Mouse (Mus musculus) neural tube, embryonic 11.5 days (tissue): ENCODE results near the gene Slc5a11. TPM values are rescaled to one million over a fixed set of nuclear protein-coding genes. Genes with fewer than 3 reads are reported as not detected.

Experiments used
- ATAC-seq: fragments of 200-750 bp; cut with Nextera tagmentation; 2 replicates; pipeline ENCODE4 v1.8.0; 2017; ENCODE audit warnings: moderate number of reproducible peaks, mild to moderate bottlenecking, moderate TSS enrichment, moderate library complexity; ENCODE audit not compliant: insufficient read depth, low FRiP score, low TSS enrichment
- DNase-seq: peaks from one replicate; pipeline ENCODE4 v3.0.0-alpha.2; 2015; ENCODE audit warnings: low spot score
- H3K27ac ChIP-seq: fragments of 300-500 bp; sonication (generic); 2 replicates; pipeline ENCODE4 v1.5.1; 2014; ENCODE audit warnings: low read depth, mild to moderate bottlenecking, low read length
- H3K27me3 ChIP-seq: fragments of 300-500 bp; sonication (generic); 2 replicates; pipeline ENCODE4 v1.6.1; 2014; ENCODE audit warnings: mild to moderate bottlenecking, low read length, mixed read lengths; ENCODE audit not compliant: control insufficient read depth, insufficient read depth
- H3K36me3 ChIP-seq: fragments of 300-500 bp; sonication (generic); 2 replicates; pipeline ENCODE4 v1.6.1; 2014; ENCODE audit warnings: mild to moderate bottlenecking, low read length, moderate library complexity, mixed read lengths; ENCODE audit not compliant: control insufficient read depth, insufficient read depth
- H3K4me1 ChIP-seq: fragments of 300-500 bp; sonication (generic); 2 replicates; pipeline ENCODE4 v1.6.1; 2014; ENCODE audit warnings: low read length, mixed read lengths; ENCODE audit not compliant: control insufficient read depth, insufficient read depth
- H3K4me2 ChIP-seq: fragments of 300-500 bp; sonication (generic); 2 replicates; pipeline ENCODE4 v1.6.1; 2014; ENCODE audit warnings: low read depth, mild to moderate bottlenecking, moderate library complexity
- H3K4me3 ChIP-seq: fragments of 300-500 bp; sonication (generic); 2 replicates; pipeline ENCODE4 v1.5.1; 2014; ENCODE audit warnings: low read depth, low read length
- H3K9ac ChIP-seq: fragments of 300-500 bp; sonication (generic); 2 replicates; pipeline ENCODE4 v1.6.1; 2014; ENCODE audit warnings: mild to moderate bottlenecking, low read length
- H3K9me3 ChIP-seq: fragments of 300-500 bp; sonication (generic); 2 replicates; pipeline ENCODE4 v1.6.1; 2016; ENCODE audit warnings: low read length; ENCODE audit not compliant: control insufficient read depth
- WGBS: fragments of 180-500 bp; shearing (Covaris S2); extraction: QIAGEN DNeasy Blood & Tissue Kit; methylation state at CpG from one replicate; pipeline ENCODE4 v1.1.7; 2014; 5-methylcytosine and 5-hydroxymethylcytosine counted together
- polyA plus RNA-seq: library from polyadenylated mRNA; unstranded; fragments of >200 nt; fragmentation: Nextera tagmentation; extraction: Ambion mirVana; gene quantifications from 2 replicates; pipeline ENCODE4 v1.2.1, GENCODE M21; 2014

Slc5a11 gene
- polyA plus RNA-seq, 1 experiment from 2014 or later: not detected

DNA sequence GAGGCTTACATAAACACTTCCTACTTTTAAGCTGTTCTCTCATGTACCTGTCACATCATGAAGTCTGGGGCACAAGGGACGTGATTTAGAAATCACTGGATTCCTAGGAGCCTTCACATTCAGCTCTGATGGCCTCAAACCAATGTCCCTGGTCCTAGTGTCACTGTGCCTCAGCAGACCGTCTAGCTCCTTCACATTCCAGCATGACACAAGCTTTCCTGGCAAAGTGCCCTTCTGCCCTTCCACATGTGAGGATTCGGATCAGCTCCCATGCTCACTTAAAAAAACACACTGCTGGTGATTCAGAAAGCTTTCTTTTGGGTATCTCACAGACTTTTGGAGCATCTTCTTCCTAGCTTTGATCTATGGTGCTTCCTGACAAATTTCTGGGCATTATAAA lies 83.6 kb downstream of the Slc5a11 start:
- Histone ChIP-seq H3K4me2 (no peak overlapping the region), H3K9ac (no peak overlapping the region), H3K27me3 (no peaks in the 10 kb centered on the region), H3K4me3 (no peak overlapping the region), H3K4me1 (no peaks in the 10 kb centered on the region), H3K9me3 (no peaks in the 10 kb centered on the region), H3K27ac (no peak overlapping the region), H3K36me3 (peaks cover 10% of the 10 kb centered on the region)
- no peak for DNase-seq
- ATAC-seq: no peak
- 67% methylated on average over 3 of the region's 3 CpGs for WGBS

DNA sequence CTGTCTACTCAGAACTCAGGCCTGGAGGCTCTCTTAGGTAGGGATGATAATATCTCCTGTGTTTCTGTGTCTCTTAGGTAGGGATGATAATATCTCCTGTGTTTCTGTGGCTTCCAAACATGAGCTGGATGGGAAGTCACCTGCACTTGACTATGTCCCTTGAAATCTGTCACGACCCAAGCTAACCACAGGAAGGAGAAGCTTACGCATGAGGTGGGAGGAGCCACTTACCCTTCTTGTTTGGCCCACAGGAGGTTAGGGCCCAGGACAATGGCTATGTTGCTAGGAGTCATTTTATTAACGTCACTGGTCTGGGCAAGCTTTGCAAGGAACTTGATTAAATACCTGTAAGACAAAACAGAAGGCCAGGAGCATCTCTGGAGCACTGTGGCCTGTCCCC lies 85.7 kb downstream of the Slc5a11 start:
- Histone ChIP-seq H3K36me3 (peaks cover 10% of the 10 kb centered on the region), H3K9ac (no peak overlapping the region), H3K27me3 (no peaks in the 10 kb centered on the region), H3K4me3 (no peak overlapping the region), H3K4me1 (no peaks in the 10 kb centered on the region), H3K4me2 (no peak overlapping the region), H3K9me3 (no peaks in the 10 kb centered on the region), H3K27ac (no peak overlapping the region)
- ATAC-seq (no peak), DNase-seq (no peak)
- 69% methylated on average over 3 of the region's 3 CpGs for WGBS

- Histone ChIP-seq H3K4me2 (no peak overlapping the region), H3K4me1 (no peaks in the 10 kb centered on the region), H3K9ac (no peak overlapping the region), H3K36me3 (peaks cover 13% of the 10 kb centered on the region), H3K9me3 (no peaks in the 10 kb centered on the region), H3K4me3 (no peak overlapping the region), H3K27me3 (no peaks in the 10 kb centered on the region), H3K27ac (no peak overlapping the region)
- 76% methylated on average over 2 of the region's 2 CpGs for WGBS
- DNase-seq (no peak), ATAC-seq (no peak)
Measured at GRCm38 (mm10) chr7:123305397-123305796, 90.8 kb downstream of the Slc5a11 start.

DNA sequence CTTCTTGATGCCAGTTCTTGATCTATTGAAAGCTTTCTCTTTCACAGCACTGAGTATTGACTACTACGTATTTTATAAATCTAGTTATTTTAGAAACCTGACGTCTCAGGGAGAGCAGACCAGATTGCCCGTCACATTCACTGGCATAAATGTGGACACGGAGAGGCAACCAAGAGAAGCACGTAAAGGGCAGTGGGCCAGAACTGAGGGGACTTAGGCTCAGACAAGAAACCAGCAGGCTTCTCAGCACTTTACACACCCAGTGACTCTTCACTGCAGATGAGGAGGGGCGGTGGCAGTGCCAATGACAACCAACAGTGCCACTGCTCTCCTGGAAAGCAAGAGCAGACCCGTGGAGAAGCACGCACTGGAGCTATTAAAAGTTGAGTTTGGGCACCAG lies 92.7 kb downstream of the Slc5a11 start:
- ATAC-seq (no peak), DNase-seq (no peak)
- Histone ChIP-seq H3K4me3 (no peak overlapping the region), H3K27ac (no peak overlapping the region), H3K9ac (no peak overlapping the region), H3K9me3 (no peaks in the 10 kb centered on the region), H3K4me1 (no peaks in the 10 kb centered on the region), H3K4me2 (no peak overlapping the region), H3K27me3 (no peaks in the 10 kb centered on the region), H3K36me3 (peaks cover 15% of the 10 kb centered on the region)
- WGBS: 95% methylated on average over 8 of the region's 8 CpGs

GRCm38 (mm10) chr7:123307887-123308558 lies 93.4 kb downstream of the Slc5a11 start:
- Histone ChIP-seq H3K9me3 (no peaks in the 10 kb centered on the region), H3K9ac (no peak overlapping the region), H3K4me2 (no peak overlapping the region), H3K4me3 (no peak overlapping the region), H3K27ac (no peak overlapping the region), H3K4me1 (no peaks in the 10 kb centered on the region), H3K36me3 (peaks cover 15% of the 10 kb centered on the region), H3K27me3 (no peaks in the 10 kb centered on the region)
- no peak for DNase-seq
- ATAC-seq: no peak
- 94% methylated on average over 4 of the region's 4 CpGs for WGBS

GRCm38 (mm10) chr7:123311836-123312235 lies 97.3 kb downstream of the Slc5a11 start:
- Histone ChIP-seq H3K9me3 (no peaks in the 10 kb centered on the region), H3K27ac (no peak overlapping the region), H3K27me3 (no peaks in the 10 kb centered on the region), H3K36me3 (peaks cover 5% of the 10 kb centered on the region), H3K4me1 (no peaks in the 10 kb centered on the region), H3K9ac (no peak overlapping the region), H3K4me2 (no peak overlapping the region), H3K4me3 (no peak overlapping the region)
- 72% methylated on average over 5 of the region's 5 CpGs for WGBS
- DNase-seq (no peak), ATAC-seq (no peak)

GRCm38 (mm10) chr7:123312738-123313137 lies 98.2 kb downstream of the Slc5a11 start:
- DNase-seq: no peak
- no peaks in the 10 kb centered on the region for H3K4me1 ChIP-seq
- H3K9ac ChIP-seq: no peak overlapping the region
- peaks cover 2% of the 10 kb centered on the region for H3K36me3 ChIP-seq
- no peaks in the 10 kb centered on the region for H3K9me3 ChIP-seq
- no peak overlapping the region for H3K27ac ChIP-seq
- 81% methylated on average over 3 of the region's 3 CpGs for WGBS
- H3K4me2 ChIP-seq: no peak overlapping the region
- no peak for ATAC-seq
- H3K27me3 ChIP-seq: no peaks in the 10 kb centered on the region
- no peak overlapping the region for H3K4me3 ChIP-seq

- H3K9ac ChIP-seq: no peak overlapping the region
- WGBS: 88% methylated on average over 13 of the region's 13 CpGs
- no peak for DNase-seq
- no peak overlapping the region for H3K27ac ChIP-seq
- ATAC-seq: no peak
- no peaks in the 10 kb centered on the region for H3K27me3 ChIP-seq
- no peaks in the 10 kb centered on the region for H3K4me1 ChIP-seq
- no peak overlapping the region for H3K4me2 ChIP-seq
- no peaks in the 10 kb centered on the region for H3K9me3 ChIP-seq
- H3K4me3 ChIP-seq: no peak overlapping the region
- peaks cover 4% of the 10 kb centered on the region; the same call in 1 of the 2 replicates for H3K36me3 ChIP-seq
Measured at GRCm38 (mm10) chr7:123322452-123323121, 108.0 kb downstream of the Slc5a11 start.
